Comparison of ENCODE assay signal across 8 mouse cellular contexts in the genomic region with DNA sequence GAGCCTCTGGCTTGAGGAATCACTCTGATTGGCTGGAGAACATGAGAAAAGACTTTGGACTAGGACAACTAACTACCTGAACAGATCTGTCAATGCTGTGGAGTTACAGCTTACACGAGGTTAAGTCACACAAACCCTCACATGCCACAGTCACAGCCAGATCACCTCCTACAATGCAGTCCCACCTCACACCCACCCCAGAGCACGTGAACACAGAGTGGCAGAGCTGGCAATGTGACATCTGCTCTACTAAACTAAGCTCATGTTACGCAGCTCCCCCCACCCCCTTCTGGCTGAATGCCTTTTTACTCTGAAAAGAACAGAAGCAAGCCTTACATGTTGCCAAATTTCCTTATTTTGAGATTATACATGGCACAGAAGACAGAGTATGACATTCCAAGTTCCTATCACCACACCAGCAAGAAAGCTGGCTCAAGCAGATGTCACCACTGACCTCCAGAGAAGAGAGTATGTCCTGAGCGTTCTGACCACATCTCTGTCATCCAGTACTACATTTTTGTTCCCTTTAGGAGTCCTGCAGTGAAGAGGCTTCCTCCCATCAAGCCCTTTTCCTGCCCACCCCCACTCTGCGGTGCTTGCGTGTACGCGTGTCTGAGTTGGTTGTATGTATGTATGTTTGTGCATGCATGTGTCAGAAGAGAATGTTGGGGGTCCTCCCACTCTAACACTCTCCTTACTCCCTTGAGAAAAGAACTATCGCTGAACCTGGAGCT. TPM values are rescaled to one million over a fixed set of nuclear protein-coding genes. Genes with fewer than 3 reads are reported as not detected.
DNase-seq lines count a peak whose midpoint lies in the region; ATAC-seq and TF ChIP-seq lines count a peak whose summit lies in the region.

No protein-coding gene starts in this region.

- ATAC-seq in midbrain, embryonic 14.5 days (ENCODE audit: low FRiP score, low TSS enrichment), result peak; percentile 64; the same call in 1 of the 2 replicates

- no peak overlapping the region for H3K27ac ChIP-seq in midbrain, embryonic 14.5 days (replicated peaks; ENCODE audit: low read depth, low read length)
- H3K27ac ChIP-seq in cerebellum, adult 2 months (ENCODE audit: insufficient read depth, low read length), result no peak overlapping the region

- no peak overlapping the region for H3K4me2 ChIP-seq in midbrain, embryonic 14.5 days (ENCODE audit: low read length)

- H3K4me3 ChIP-seq in midbrain, embryonic 14.5 days (replicated peaks; ENCODE audit: low read depth, low read length), result no peak overlapping the region
- no peak overlapping the region for H3K4me3 ChIP-seq in cerebellum, adult 2 months (replicated peaks; ENCODE audit: insufficient read depth, low read depth, low read length)

- H3K4me1 ChIP-seq in midbrain, embryonic 14.5 days (ENCODE audit: control insufficient read depth, insufficient read depth, low read length), result peaks cover 6% of the 10 kb centered on the region; the same call in 1 of the 2 replicates
- peaks cover 13% of the 10 kb centered on the region for H3K4me1 ChIP-seq in cerebellum, adult 2 months (ENCODE audit: control insufficient read depth, insufficient read depth, low read length)

- intact Hi-C loops in left cerebral cortex, postnatal 10 days (cut with DNase I), result no loop called here

- peak; percentile 39 for DNase-seq in urinary bladder, postnatal 14 days (ENCODE audit: low spot score)
- DNase-seq in urinary bladder, postnatal 25 days (ENCODE audit: low spot score), result no peak
- DNase-seq in frontal cortex, postnatal 14 days (ENCODE audit: low spot score in 2 of 2), result peak; percentile 53 to 72
- peak; percentile 54 for DNase-seq in kidney, adult 18-20 months
- peak; percentile 75 to 76 for DNase-seq in left cerebral cortex, postnatal 10 days (ENCODE audit: extremely low spot score in 1 of 2, low spot score in 2 of 2)
- DNase-seq in midbrain, embryonic 14.5 days, result peak; percentile 41
- no peak for DNase-seq in c-Kit-positive CD71-positive TER-119-positive erythroid progenitor cells, embryonic 14.5 days (ENCODE audit: low spot score)
- DNase-seq in cerebellum, adult 2 months, result no peak

- TF ChIP-seq CTCF in cerebellum, adult 2 months (IDR thresholded peaks at IDR 0.05; ENCODE audit: borderline replicate concordance, insufficient read depth, low read depth, low read length), result no peak

- H3K9me3 ChIP-seq in midbrain, embryonic 14.5 days (ENCODE audit: control insufficient read depth, low read length), result no peaks in the 10 kb centered on the region

- no peak for TF ChIP-seq POLR2A in cerebellum, adult 2 months (IDR thresholded peaks at IDR 0.05; ENCODE audit: borderline replicate concordance, insufficient read depth, low read length)

- no peaks in the 10 kb centered on the region for H3K27me3 ChIP-seq in midbrain, embryonic 14.5 days (ENCODE audit: control insufficient read depth, insufficient read depth, low read length)
- no peaks in the 10 kb centered on the region for H3K27me3 ChIP-seq in cerebellum, adult 2 months (ENCODE audit: control insufficient read depth, insufficient read depth, low read length)

- H3K36me3 ChIP-seq in midbrain, embryonic 14.5 days (ENCODE audit: control insufficient read depth, insufficient read depth, low read length), result no peaks in the 10 kb centered on the region

- 77% methylated on average over 9 of the region's 9 CpGs for WGBS in midbrain, embryonic 14.5 days
- 20% methylated on average over 9 of the region's 9 CpGs for WGBS in cerebellum, adult 2 months

- H3K9ac ChIP-seq in midbrain, embryonic 14.5 days (replicated peaks; ENCODE audit: low read length), result no peak overlapping the region

RNA-seq across cellular contexts. Expression of a gene that starts 9.4 kb away (rescaled TPM):
- total RNA-seq in left cerebral cortex, postnatal 10 days (2021), result 10 to 100 TPM; 26.0 to 29.8 TPM
- 14.6 and 14.9 TPM in 2 replicates for polyA plus RNA-seq in midbrain, embryonic 14.5 days (2014; fragmentation: Nextera tagmentation; extraction: Ambion mirVana)
- polyA plus RNA-seq in cerebellum, adult 2 months (2012; rRNA removed), result 9.6 TPM in 2 replicates

Comparison
In these comparisons a context has a peak if more than half of its experiments do, and no peak if none do; other contexts are left out.
1. DNase-seq: peak in urinary bladder, postnatal 14 days (single experiment), frontal cortex, postnatal 14 days (2 of 2), kidney, adult 18-20 months (single experiment), left cerebral cortex, postnatal 10 days (2 of 2) and midbrain, embryonic 14.5 days (single experiment); none in urinary bladder, postnatal 25 days (single experiment), c-Kit-positive CD71-positive TER-119-positive erythroid progenitor cells, embryonic 14.5 days (single experiment) and cerebellum, adult 2 months (0 of 2).